Mouse (Mus musculus) forebrain, embryonic 10.5 days (tissue): ENCODE measurements at regions not wholly inside any gene's neighbourhood (a gene's known extent, or its start where the extent isn't known, plus 50 kb on each side); places are given as distances from the start of the nearest gene placed in this dataset.
A peak's percentile ranks its signal among the peaks of the same experiment; 100 is the strongest.

ENCODE experiments used
- DNase-seq: peaks from one replicate; pipeline ENCODE4 v3.0.0-alpha.2; 2017; ENCODE audit warnings: low spot score; ENCODE audit errors: extremely low spot score
- H3K27ac ChIP-seq: fragments of 300-500 bp; sonication (generic); 2 replicates; pipeline ENCODE4 v1.5.1; 2016; ENCODE audit warnings: mild to moderate bottlenecking
- H3K27me3 ChIP-seq: fragments of 300-500 bp; sonication (generic); 2 replicates; pipeline ENCODE4 v1.6.1; 2016; ENCODE audit warnings: mild to moderate bottlenecking; ENCODE audit not compliant: poor library complexity, severe bottlenecking
- H3K36me3 ChIP-seq: fragments of 300-500 bp; sonication (generic); replicated peaks from 2 replicates; pipeline ENCODE4 v1.6.1; 2016; ENCODE audit warnings: mild to moderate bottlenecking, moderate library complexity
- H3K4me1 ChIP-seq: fragments of 300-500 bp; sonication (generic); 2 replicates; pipeline ENCODE4 v1.6.1; 2016
- H3K4me3 ChIP-seq: fragments of 300-500 bp; sonication (generic); 2 replicates; pipeline ENCODE4 v1.5.1; 2016; ENCODE audit warnings: mild to moderate bottlenecking, moderate library complexity
- H3K9me3 ChIP-seq: fragments of 300-500 bp; sonication (generic); 2 replicates; pipeline ENCODE4 v1.6.1; 2016; ENCODE audit warnings: mild to moderate bottlenecking, moderate library complexity
- WGBS: fragments of 180-500 bp; shearing (Covaris S2); methylation state at CpG from one replicate; pipeline ENCODE4 v1.1.7; 2016; 5-methylcytosine and 5-hydroxymethylcytosine counted together

GRCm38 (mm10) chr4:89485981-89486531, 175.2 kb upstream of the Cdkn2b start:
- Histone ChIP-seq H3K4me1 (no peaks in the 10 kb centered on the region), H3K27me3 (no peaks in the 10 kb centered on the region), H3K9me3 (no peaks in the 10 kb centered on the region), H3K27ac (no peak overlapping the region), H3K36me3 (no peaks in the 10 kb centered on the region), H3K4me3 (no peak overlapping the region)
- no peak for DNase-seq
- WGBS, result 76% methylated on average over 11 of the region's 11 CpGs

DNA sequence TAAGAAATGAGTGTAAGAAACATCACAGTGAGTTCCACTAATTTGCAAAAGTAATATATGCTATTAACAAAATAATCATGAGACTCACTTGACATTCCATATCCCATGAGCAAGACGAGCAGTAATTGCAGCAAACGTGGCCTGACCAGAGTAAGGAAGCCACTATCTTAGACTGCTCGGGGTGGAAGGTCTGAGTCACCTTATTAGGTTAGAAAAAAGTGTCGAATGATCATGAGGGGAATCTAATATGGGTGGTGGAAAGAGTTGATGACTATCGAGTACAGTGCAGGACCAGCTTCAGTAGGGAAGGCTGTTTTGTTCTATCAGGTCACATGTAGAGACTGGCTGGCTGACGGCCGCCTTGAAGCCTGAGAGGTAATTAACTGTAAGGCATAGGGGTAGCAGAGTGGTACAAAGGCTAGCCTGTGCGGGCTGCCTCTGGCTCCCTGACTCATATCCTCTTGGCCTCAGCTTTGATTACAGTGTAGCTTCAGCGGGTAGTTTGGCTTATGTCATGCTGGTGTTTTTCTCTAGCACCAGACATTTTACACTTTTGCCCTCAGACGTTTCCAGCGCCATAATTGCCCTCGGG, 167.9 kb upstream of the Cdkn2b start:
- Histone ChIP-seq H3K36me3 (no peaks in the 10 kb centered on the region), H3K4me3 (no peak overlapping the region), H3K27me3 (no peaks in the 10 kb centered on the region), H3K4me1 (no peaks in the 10 kb centered on the region), H3K27ac (no peak overlapping the region), H3K9me3 (no peaks in the 10 kb centered on the region)
- DNase-seq, result no peak
- 82% methylated on average over 12 of the region's 12 CpGs for WGBS

- DNase-seq, result no peak
- Histone ChIP-seq H3K4me3 (no peak overlapping the region), H3K9me3 (no peaks in the 10 kb centered on the region), H3K36me3 (no peaks in the 10 kb centered on the region), H3K4me1 (peaks cover under 1% of the 10 kb centered on the region; the same call in 1 of the 2 replicates), H3K27ac (no peak overlapping the region), H3K27me3 (no peaks in the 10 kb centered on the region)
- 85% methylated on average over 3 of the region's 3 CpGs for WGBS
Observed at GRCm38 (mm10) chr4:89475848-89476247, 165.0 kb upstream of the Cdkn2b start.

DNA sequence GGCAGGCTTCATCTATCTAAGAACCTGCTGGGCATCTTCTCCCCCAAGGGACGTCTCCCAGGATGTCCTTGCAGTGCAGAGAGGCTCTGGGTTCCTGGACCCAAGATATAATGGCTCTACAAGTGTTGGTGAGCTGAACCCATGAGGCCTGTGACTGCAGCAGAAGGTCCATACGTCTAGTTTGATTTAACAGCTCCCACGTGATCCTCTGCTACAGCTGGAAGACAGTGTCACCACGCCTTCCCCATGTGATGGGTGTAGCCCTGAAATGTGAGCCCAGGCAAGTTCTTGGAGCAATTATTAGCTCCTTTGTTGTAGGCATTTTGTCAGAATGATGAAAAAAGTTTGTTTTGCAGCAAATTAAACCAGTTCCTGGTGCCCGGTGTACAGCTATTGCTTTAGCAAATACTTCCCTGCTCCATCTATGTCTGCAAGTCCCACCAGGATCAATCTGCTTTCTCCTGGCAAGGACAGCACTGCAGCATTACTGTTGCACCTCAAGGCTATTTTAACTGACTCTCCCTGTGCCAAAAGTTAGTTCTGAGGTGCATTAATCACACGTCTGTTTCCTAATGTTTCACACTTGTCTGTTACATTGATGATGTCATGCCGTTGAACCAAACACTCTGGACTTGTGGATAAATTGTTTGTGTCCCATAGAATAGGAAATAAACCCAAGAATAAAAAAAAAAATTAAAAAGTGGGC, 164.2 kb upstream of the Cdkn2b start:
- WGBS, result 79% methylated on average over 7 of the region's 7 CpGs
- Histone ChIP-seq H3K9me3 (no peaks in the 10 kb centered on the region), H3K36me3 (no peaks in the 10 kb centered on the region)

GRCm38 (mm10) chr4:89471426-89471825, 160.6 kb upstream of the Cdkn2b start:
- Histone ChIP-seq H3K4me3 (no peak overlapping the region), H3K9me3 (no peaks in the 10 kb centered on the region), H3K36me3 (no peaks in the 10 kb centered on the region), H3K27ac (no peak overlapping the region), H3K4me1 (peaks cover 19% of the 10 kb centered on the region), H3K27me3 (no peaks in the 10 kb centered on the region)
- WGBS, result 100% methylated on average over 1 of the region's 1 CpGs
- no peak for DNase-seq

More for the DNA sequence above, 164.2 kb upstream of the Cdkn2b start:
- Histone ChIP-seq H3K4me1 (peaks cover 9% of the 10 kb centered on the region), H3K4me3 (no peak overlapping the region), H3K27me3 (no peaks in the 10 kb centered on the region), H3K27ac (no peak overlapping the region)
- no peak for DNase-seq

GRCm38 (mm10) chr4:89470756-89471155, 159.9 kb upstream of the Cdkn2b start:
- Histone ChIP-seq H3K27ac (no peak overlapping the region), H3K27me3 (no peaks in the 10 kb centered on the region), H3K36me3 (no peaks in the 10 kb centered on the region), H3K4me1 (peaks cover 19% of the 10 kb centered on the region), H3K9me3 (no peaks in the 10 kb centered on the region), H3K4me3 (no peak overlapping the region)
- WGBS, result 89% methylated on average over 2 of the region's 2 CpGs
- DNase-seq, result no peak

- no peaks in the 10 kb centered on the region for H3K9me3 ChIP-seq
- WGBS, result 14% methylated on average over 8 of the region's 8 CpGs
- H3K27me3 ChIP-seq, result no peaks in the 10 kb centered on the region
- peaks cover 19% of the 10 kb centered on the region for H3K4me1 ChIP-seq
- H3K4me3 ChIP-seq, result no peak overlapping the region
- peak; percentile 50 for DNase-seq
- peak overlapping the region; percentile 62 for H3K27ac ChIP-seq
- no peaks in the 10 kb centered on the region for H3K36me3 ChIP-seq
Observed at GRCm38 (mm10) chr4:89469883-89470282, 159.0 kb upstream of the Cdkn2b start.

GRCm38 (mm10) chr4:89469406-89469805, 158.6 kb upstream of the Cdkn2b start:
- H3K27ac ChIP-seq, result peak overlapping the region; percentile 62
- H3K4me3 ChIP-seq, result no peak overlapping the region
- H3K4me1 ChIP-seq, result peaks cover 19% of the 10 kb centered on the region
- H3K36me3 ChIP-seq, result no peaks in the 10 kb centered on the region
- H3K9me3 ChIP-seq, result no peaks in the 10 kb centered on the region
- no peaks in the 10 kb centered on the region for H3K27me3 ChIP-seq
- DNase-seq, result no peak
- WGBS, result 73% methylated on average over 3 of the region's 3 CpGs

DNA sequence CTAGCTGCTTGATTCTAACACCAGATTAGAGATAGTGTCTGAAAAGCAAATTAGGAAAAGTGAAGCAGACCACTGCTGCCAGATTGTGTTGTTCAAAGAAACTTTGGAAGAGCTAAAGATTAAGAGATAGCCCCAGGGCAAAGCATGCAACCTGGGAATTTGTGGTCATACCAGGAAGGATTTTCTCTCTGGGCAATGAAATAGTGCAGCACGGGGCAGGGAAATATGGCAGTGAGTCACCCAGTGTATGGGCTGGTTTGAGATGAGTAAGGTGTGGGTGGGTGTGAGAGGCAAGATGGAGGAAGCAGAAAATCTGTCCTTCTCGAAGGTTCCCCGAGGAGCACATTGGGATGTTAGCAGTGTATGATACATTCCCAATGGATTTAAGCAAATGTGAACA, 155.9 kb upstream of the Cdkn2b start:
- no peaks in the 10 kb centered on the region for H3K36me3 ChIP-seq
- no peaks in the 10 kb centered on the region for H3K9me3 ChIP-seq
- H3K4me3 ChIP-seq, result no peak overlapping the region
- peaks cover 19% of the 10 kb centered on the region for H3K4me1 ChIP-seq
- 96% methylated on average over 3 of the region's 3 CpGs for WGBS
- no peaks in the 10 kb centered on the region for H3K27me3 ChIP-seq
- H3K27ac ChIP-seq, result no peak overlapping the region
- no peak for DNase-seq

GRCm38 (mm10) chr4:89463121-89463520, 152.3 kb upstream of the Cdkn2b start:
- no peaks in the 10 kb centered on the region for H3K36me3 ChIP-seq
- no peaks in the 10 kb centered on the region for H3K4me1 ChIP-seq
- 90% methylated on average over 4 of the region's 4 CpGs for WGBS
- H3K4me3 ChIP-seq, result no peak overlapping the region
- H3K27me3 ChIP-seq, result no peaks in the 10 kb centered on the region
- no peak for DNase-seq
- H3K9me3 ChIP-seq, result no peaks in the 10 kb centered on the region
- H3K27ac ChIP-seq, result no peak overlapping the region

GRCm38 (mm10) chr4:89460170-89460762, 149.4 kb upstream of the Cdkn2b start:
- 83% methylated on average over 7 of the region's 7 CpGs for WGBS
- Histone ChIP-seq H3K27ac (no peak overlapping the region), H3K9me3 (no peaks in the 10 kb centered on the region), H3K36me3 (no peaks in the 10 kb centered on the region), H3K4me1 (no peaks in the 10 kb centered on the region), H3K27me3 (no peaks in the 10 kb centered on the region), H3K4me3 (no peak overlapping the region)
- no peak for DNase-seq

DNA sequence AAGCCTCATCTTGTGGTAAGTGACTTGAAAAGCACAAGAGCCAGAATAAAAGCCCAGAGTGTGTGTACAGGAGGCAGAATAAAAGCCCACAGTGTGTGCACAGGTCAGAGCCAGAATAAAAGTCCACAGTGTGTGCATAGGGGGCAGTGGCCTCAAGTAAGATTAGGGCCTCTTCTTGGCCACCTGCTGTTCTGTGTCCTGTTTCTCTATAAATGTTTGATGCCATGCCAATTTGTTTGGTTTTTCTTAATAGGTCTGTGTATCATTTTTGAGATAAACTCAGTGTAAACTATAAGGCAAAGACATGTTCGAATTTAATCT, 148.5 kb upstream of the Cdkn2b start:
- 85% methylated on average over 1 of the region's 1 CpGs for WGBS
- Histone ChIP-seq H3K27me3 (no peaks in the 10 kb centered on the region), H3K36me3 (no peaks in the 10 kb centered on the region), H3K9me3 (no peaks in the 10 kb centered on the region), H3K4me1 (no peaks in the 10 kb centered on the region), H3K27ac (no peak overlapping the region), H3K4me3 (no peak overlapping the region)
- DNase-seq, result no peak

- no peaks in the 10 kb centered on the region for H3K4me1 ChIP-seq
- H3K27ac ChIP-seq, result no peak overlapping the region
- DNase-seq, result no peak
- 85% methylated on average over 2 of the region's 2 CpGs for WGBS
- no peaks in the 10 kb centered on the region for H3K9me3 ChIP-seq
- H3K27me3 ChIP-seq, result no peaks in the 10 kb centered on the region
- no peaks in the 10 kb centered on the region for H3K36me3 ChIP-seq
- H3K4me3 ChIP-seq, result no peak overlapping the region
Observed at GRCm38 (mm10) chr4:89458628-89459345, 147.9 kb upstream of the Cdkn2b start.
